Mouse (Mus musculus): ENCODE results near the gene Ergic1.

DNA sequence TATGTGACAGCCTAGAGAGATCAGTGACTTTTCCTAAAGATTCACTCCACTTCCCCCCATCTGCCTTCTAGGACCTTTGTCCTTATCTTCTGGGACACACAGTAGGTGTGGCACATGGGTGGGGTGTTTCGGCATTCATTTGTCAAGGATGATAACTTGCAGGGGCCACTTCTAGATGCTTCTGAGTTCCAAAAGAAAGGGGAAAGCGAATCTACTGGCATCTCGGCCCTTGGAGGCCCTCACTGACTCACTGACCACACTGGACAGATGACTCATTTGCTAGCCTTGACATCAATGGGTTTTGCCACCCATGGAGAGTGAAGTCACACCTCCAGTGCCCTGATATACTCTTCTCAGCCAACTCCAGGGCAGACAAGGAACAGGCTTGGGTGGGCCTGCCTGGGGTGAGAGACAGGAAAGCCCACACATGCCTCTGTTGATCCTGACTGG is 46.7 kb upstream of the Ergic1 start:
- no peak for TF ChIP-seq CTCF (IDR thresholded peaks at IDR 0.05; ENCODE audit: low read depth, low read length)
- TF ChIP-seq TAL1 (conservative IDR thresholded peaks at IDR 0.05; ENCODE audit: low read depth, low read length), result peak; percentile 52
- TF ChIP-seq GATA1 (IDR thresholded peaks at IDR 0.05; ENCODE audit: borderline replicate concordance, low read length), result no peak
